Mouse (Mus musculus) olfactory bulb, adult 2 months (tissue): ENCODE data around the gene Mrc1.
A peak's percentile ranks its signal among the peaks of the same experiment; 100 is the strongest.

Experiments used
- CTCF ChIP-seq: fragments of 200-500 bp; IDR thresholded peaks from 2 replicates; pipeline ENCODE4 v1.5.1; 2012; ENCODE audit warnings: low read depth, mild to moderate bottlenecking, low read length, moderate library complexity; ENCODE audit not compliant: insufficient read depth
- POLR2A ChIP-seq: fragments of 200-500 bp; IDR thresholded peaks from 2 replicates; pipeline ENCODE4 v1.6.1; 2012; ENCODE audit warnings: mild to moderate bottlenecking, low read depth, low read length, moderate library complexity; ENCODE audit not compliant: insufficient read depth

GRCm38 (mm10) chr2:14295334-14295733 is 66.1 kb downstream of the Mrc1 start:
- TF ChIP-seq CTCF (peak; percentile 69), POLR2A (no peak)
